Mouse (Mus musculus) inflammation-experienced regulatory T-cells, adult 6 months (primary cell): ENCODE results near the gene Max. TPM values are rescaled to one million over a fixed set of nuclear protein-coding genes. Genes with fewer than 3 reads are reported as not detected.

Experiments used
- polyA plus RNA-seq, 3 experiments: library from polyadenylated mRNA; unstranded; fragments of 100-300 nt; shearing (Covaris generic); gene quantifications; one replicate each; pipeline ENCODE4 v1.2.1; 2017

Gene Max
- polyA plus RNA-seq, 3 experiments from 2014 or later, result 39.5 to 114 (median 83.1) TPM

Other genes with a start within 250 kb of the Max start
- gene Churc1, start 196.7 kb downstream of the Max start, polyA plus RNA-seq, result 100 to 1,000 TPM; 126 to 167 (median 138) TPM
- 10 to 100 TPM; 10.6 to 28.4 (median 16.2) TPM for gene Fntb, start 196.6 kb downstream of the Max start, polyA plus RNA-seq
- gene Gpx2, start 166.6 kb downstream of the Max start, polyA plus RNA-seq, result not detected
- gene Rab15, start 139.3 kb downstream of the Max start, polyA plus RNA-seq, result not detected